Mouse (Mus musculus) liver, embryonic 14.5 days (tissue): ENCODE results near the gene Phactr1.

Experiments used
- CTCF ChIP-seq: IDR thresholded peaks from 2 replicates; pipeline ENCODE4 v1.5.1; 2016; ENCODE audit warnings: antibody characterized with exemption, low read depth, control low read depth
- EP300 ChIP-seq: IDR thresholded peaks from 2 replicates; pipeline ENCODE4 v1.6.1; 2016; ENCODE audit warnings: antibody characterized with exemption, low read depth

- TF ChIP-seq CTCF: no peak
- no peak for TF ChIP-seq EP300
Measured at GRCm38 (mm10) chr13:42878346-42878745, 197.9 kb downstream of the Phactr1 start.
